Mouse (Mus musculus): Measurements from ENCODE around the gene Mrpl37. TPM values are rescaled to one million over a fixed set of nuclear protein-coding genes. Genes with fewer than 3 reads are reported as not detected.
"Not testable (repeated sequence)": the region's sequence is repeated elsewhere in the genome, so short reads cannot be mapped to it uniquely, and the experiment has no call there.

Gene Mrpl37
- polyA plus RNA-seq (2014; fragmentation: Nextera tagmentation; extraction: Ambion mirVana), result 110 and 111 TPM in 2 replicates

GRCm38 (mm10) chr4:107066252-107067124, at the start of gene Mrpl37, which contains the start of gene Cyb5rl:
Mrpl37 (minus strand) TSS chr4:107066868.
Cyb5rl (plus strand) TSS chr4:107066988.
- peak within 1 kb of the TSS; percentile 75 for H3K9ac ChIP-seq (replicated peaks; ENCODE audit: low read depth, low read length)
- no peaks in the 10 kb centered on the region for H3K27me3 ChIP-seq (ENCODE audit: control insufficient read depth, insufficient read depth, low read length)
- no peaks in the 10 kb centered on the region for H3K9me3 ChIP-seq (ENCODE audit: control insufficient read depth, low read depth, low read length)
- H3K36me3 ChIP-seq (ENCODE audit: control insufficient read depth, insufficient read depth, low read length), result peaks cover 19% of the 10 kb centered on the region
- H3K27ac ChIP-seq (ENCODE audit: low read length), result peak within 1 kb of the TSS; percentile 48; the same call in 1 of the 2 replicates
- under 1% methylated on average over 60 of the region's 60 CpGs for WGBS
- peak within 1 kb of the TSS; percentile 94 for H3K4me3 ChIP-seq (ENCODE audit: low read depth, low read length)
- H3K4me1 ChIP-seq (ENCODE audit: control insufficient read depth, insufficient read depth, low read length), result peaks cover 12% of the 10 kb centered on the region
- ATAC-seq (ENCODE audit: insufficient number of reproducible peaks, insufficient read depth, low FRiP score, low read depth), result peak; percentile 98
- H3K4me2 ChIP-seq (replicated peaks; ENCODE audit: low read depth, low read length), result peak within 1 kb of the TSS; percentile 99

- Histone ChIP-seq H3K4me2 (replicated peaks; ENCODE audit: low read depth, low read length) (no peak overlapping the region), H3K4me3 (ENCODE audit: low read depth, low read length) (no peak overlapping the region), H3K9ac (replicated peaks; ENCODE audit: low read depth, low read length) (no peak overlapping the region), H3K27ac (ENCODE audit: low read length) (no peak overlapping the region), H3K36me3 (ENCODE audit: control insufficient read depth, insufficient read depth, low read length) (no peaks in the 10 kb centered on the region), H3K9me3 (ENCODE audit: control insufficient read depth, low read depth, low read length) (no peaks in the 10 kb centered on the region), H3K27me3 (ENCODE audit: control insufficient read depth, insufficient read depth, low read length) (no peaks in the 10 kb centered on the region), H3K4me1 (ENCODE audit: control insufficient read depth, insufficient read depth, low read length) (peaks cover 5% of the 10 kb centered on the region; the same call in 1 of the 2 replicates)
- WGBS, result 35% methylated on average over 8 of the region's 8 CpGs
- ATAC-seq (ENCODE audit: insufficient number of reproducible peaks, insufficient read depth, low FRiP score, low read depth), result no peak
These were observed 47.6 kb upstream of the Mrpl37 start for GRCm38 (mm10) chr4:107114278-107114677.

GRCm38 (mm10) chr4:107109181-107109580, 42.5 kb upstream of the Mrpl37 start:
- H3K27ac ChIP-seq (ENCODE audit: low read length); H3K4me2 ChIP-seq (replicated peaks; ENCODE audit: low read depth, low read length); H3K27me3 ChIP-seq (ENCODE audit: control insufficient read depth, insufficient read depth, low read length); H3K9me3 ChIP-seq (ENCODE audit: control insufficient read depth, low read depth, low read length); H3K36me3 ChIP-seq (ENCODE audit: control insufficient read depth, insufficient read depth, low read length); H3K4me3 ChIP-seq (ENCODE audit: low read depth, low read length); H3K9ac ChIP-seq (replicated peaks; ENCODE audit: low read depth, low read length); ATAC-seq (ENCODE audit: insufficient number of reproducible peaks, insufficient read depth, low FRiP score, low read depth); H3K4me1 ChIP-seq (ENCODE audit: control insufficient read depth, insufficient read depth, low read length): not testable (repeated sequence)
- 85% methylated on average over 6 of the region's 6 CpGs for WGBS

GRCm38 (mm10) chr4:107108291-107108731, 41.6 kb upstream of the Mrpl37 start:
- Histone ChIP-seq H3K27ac (ENCODE audit: low read length) (no peak overlapping the region), H3K9ac (replicated peaks; ENCODE audit: low read depth, low read length) (no peak overlapping the region), H3K4me2 (replicated peaks; ENCODE audit: low read depth, low read length) (no peak overlapping the region), H3K36me3 (ENCODE audit: control insufficient read depth, insufficient read depth, low read length) (no peaks in the 10 kb centered on the region), H3K9me3 (ENCODE audit: control insufficient read depth, low read depth, low read length) (no peaks in the 10 kb centered on the region), H3K4me3 (ENCODE audit: low read depth, low read length) (no peak overlapping the region), H3K4me1 (ENCODE audit: control insufficient read depth, insufficient read depth, low read length) (no peaks in the 10 kb centered on the region), H3K27me3 (ENCODE audit: control insufficient read depth, insufficient read depth, low read length) (no peaks in the 10 kb centered on the region)
- ATAC-seq (ENCODE audit: insufficient number of reproducible peaks, insufficient read depth, low FRiP score, low read depth), result peak; percentile 38; the same call in 1 of the 2 replicates
- 27% methylated on average over 13 of the region's 13 CpGs for WGBS

GRCm38 (mm10) chr4:107106777-107107176, 40.1 kb upstream of the Mrpl37 start:
- H3K27ac ChIP-seq (ENCODE audit: low read length), result no peak overlapping the region
- no peaks in the 10 kb centered on the region for H3K4me1 ChIP-seq (ENCODE audit: control insufficient read depth, insufficient read depth, low read length)
- ATAC-seq (ENCODE audit: insufficient number of reproducible peaks, insufficient read depth, low FRiP score, low read depth), result no peak
- H3K9ac ChIP-seq (replicated peaks; ENCODE audit: low read depth, low read length), result no peak overlapping the region
- H3K27me3 ChIP-seq (ENCODE audit: control insufficient read depth, insufficient read depth, low read length), result no peaks in the 10 kb centered on the region
- H3K9me3 ChIP-seq (ENCODE audit: control insufficient read depth, low read depth, low read length), result no peaks in the 10 kb centered on the region
- H3K36me3 ChIP-seq (ENCODE audit: control insufficient read depth, insufficient read depth, low read length), result no peaks in the 10 kb centered on the region
- 80% methylated on average over 16 of the region's 16 CpGs for WGBS
- no peak overlapping the region for H3K4me3 ChIP-seq (ENCODE audit: low read depth, low read length)
- H3K4me2 ChIP-seq (replicated peaks; ENCODE audit: low read depth, low read length), result no peak overlapping the region

- 74% methylated on average over 8 of the region's 8 CpGs for WGBS
These were observed 35.6 kb upstream of the Mrpl37 start for GRCm38 (mm10) chr4:107102220-107102619.

GRCm38 (mm10) chr4:107098791-107099525, 32.3 kb upstream of the Mrpl37 start:
- WGBS, result 79% methylated on average over 17 of the region's 17 CpGs
- Histone ChIP-seq H3K4me2 (replicated peaks; ENCODE audit: low read depth, low read length) (no peak overlapping the region), H3K4me3 (ENCODE audit: low read depth, low read length) (no peak overlapping the region), H3K9ac (replicated peaks; ENCODE audit: low read depth, low read length) (no peak overlapping the region), H3K36me3 (ENCODE audit: control insufficient read depth, insufficient read depth, low read length) (no peaks in the 10 kb centered on the region), H3K27ac (ENCODE audit: low read length) (no peak overlapping the region), H3K27me3 (ENCODE audit: control insufficient read depth, insufficient read depth, low read length) (no peaks in the 10 kb centered on the region), H3K9me3 (ENCODE audit: control insufficient read depth, low read depth, low read length) (no peaks in the 10 kb centered on the region), H3K4me1 (ENCODE audit: control insufficient read depth, insufficient read depth, low read length) (0 out of 2 replicates have a peak, but pooled peaks cover 4% of the 10 kb centered on the region)
- ATAC-seq (ENCODE audit: insufficient number of reproducible peaks, insufficient read depth, low FRiP score, low read depth), result no peak

More at GRCm38 (mm10) chr4:107102220-107102619, 35.6 kb upstream of the Mrpl37 start:
- H3K4me3 ChIP-seq (ENCODE audit: low read depth, low read length), result no peak overlapping the region
- H3K9me3 ChIP-seq (ENCODE audit: control insufficient read depth, low read depth, low read length), result no peaks in the 10 kb centered on the region
- ATAC-seq (ENCODE audit: insufficient number of reproducible peaks, insufficient read depth, low FRiP score, low read depth), result no peak
- H3K9ac ChIP-seq (replicated peaks; ENCODE audit: low read depth, low read length), result no peak overlapping the region
- H3K27me3 ChIP-seq (ENCODE audit: control insufficient read depth, insufficient read depth, low read length), result no peaks in the 10 kb centered on the region
- H3K36me3 ChIP-seq (ENCODE audit: control insufficient read depth, insufficient read depth, low read length), result no peaks in the 10 kb centered on the region
- 0 out of 2 replicates have a peak, but pooled peaks cover 4% of the 10 kb centered on the region for H3K4me1 ChIP-seq (ENCODE audit: control insufficient read depth, insufficient read depth, low read length)
- H3K27ac ChIP-seq (ENCODE audit: low read length), result no peak overlapping the region
- H3K4me2 ChIP-seq (replicated peaks; ENCODE audit: low read depth, low read length), result no peak overlapping the region

GRCm38 (mm10) chr4:107098375-107098774, 31.7 kb upstream of the Mrpl37 start:
- Histone ChIP-seq H3K9ac (replicated peaks; ENCODE audit: low read depth, low read length) (no peak overlapping the region), H3K27me3 (ENCODE audit: control insufficient read depth, insufficient read depth, low read length) (no peaks in the 10 kb centered on the region), H3K4me2 (replicated peaks; ENCODE audit: low read depth, low read length) (no peak overlapping the region), H3K9me3 (ENCODE audit: control insufficient read depth, low read depth, low read length) (no peaks in the 10 kb centered on the region), H3K4me3 (ENCODE audit: low read depth, low read length) (no peak overlapping the region), H3K4me1 (ENCODE audit: control insufficient read depth, insufficient read depth, low read length) (0 out of 2 replicates have a peak, but pooled peaks cover 4% of the 10 kb centered on the region), H3K27ac (ENCODE audit: low read length) (no peak overlapping the region), H3K36me3 (ENCODE audit: control insufficient read depth, insufficient read depth, low read length) (no peaks in the 10 kb centered on the region)
- WGBS, result 77% methylated on average over 10 of the region's 10 CpGs
- ATAC-seq (ENCODE audit: insufficient number of reproducible peaks, insufficient read depth, low FRiP score, low read depth), result no peak
